ENCODE assay signal across 12 mouse cellular contexts in the genomic region with DNA sequence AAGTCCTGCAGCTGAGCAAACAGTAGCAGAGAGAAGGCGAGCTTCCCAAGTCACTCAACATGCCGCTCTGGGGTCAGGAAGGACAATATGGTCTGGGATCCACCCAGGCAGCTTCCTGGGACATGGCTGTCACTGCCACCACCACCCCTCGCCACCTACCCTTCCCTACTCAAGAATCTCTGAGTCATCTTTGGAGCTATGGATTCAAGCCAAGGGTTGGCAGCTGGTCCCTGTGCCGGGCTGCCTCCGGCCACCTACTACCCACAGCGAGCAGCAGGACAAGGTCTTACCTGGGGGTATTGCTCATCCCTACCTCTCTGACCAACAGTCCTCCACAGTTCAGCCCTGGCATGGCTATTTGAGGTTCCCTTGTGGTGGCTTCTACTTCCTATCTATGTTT.
DNase-seq lines count a peak whose midpoint lies in the region; ATAC-seq and TF ChIP-seq lines count a peak whose summit lies in the region.
"Had no signal": no experiment of that assay in that cellular context is flagged by ENCODE, and none has a peak within 500 bp of the region (broad histone marks: within the 10 kb centered on the region; RNA-seq: fewer than 3 reads in every experiment).

No protein-coding gene starts in this region.

- DNase-seq in adrenal gland, adult (ENCODE audit: inconsistent age in 2 of 2, low spot score in 1 of 2) = peak; percentile 42 to 79
- no peak for DNase-seq in adrenal gland, postnatal 4 days (ENCODE audit: low spot score in 2 of 2)
- DNase-seq in right cerebral cortex, adult 2 months (ENCODE audit: low spot score in 2 of 2) = peak; percentile 16 to 17
- DNase-seq in right cerebral cortex, postnatal 14 days = no peak
- peak; percentile 94 for DNase-seq in cerebellum, adult 9-10 months
- no peak for DNase-seq in midbrain, postnatal 0 days (ENCODE audit: low spot score)
- DNase-seq: kidney, postnatal 4 days; thymus, adult 18-20 months had no signal

- no peak for TF ChIP-seq CTCF in midbrain, postnatal 0 days (IDR thresholded peaks at IDR 0.05)

- H3K27ac ChIP-seq in hindbrain, embryonic 16.5 days (ENCODE audit: low read depth, low read length) = no peak overlapping the region
- H3K27ac ChIP-seq in kidney, embryonic 16.5 days (ENCODE audit: low read length) = no peak overlapping the region
- no peak overlapping the region for H3K27ac ChIP-seq in midbrain, postnatal 0 days (ENCODE audit: low read depth, low read length)
- H3K27ac ChIP-seq: liver, embryonic 15.5 days had no signal

- H3K27me3 ChIP-seq in hindbrain, embryonic 16.5 days (replicated peaks; ENCODE audit: control insufficient read depth, insufficient read depth, low read length) = no peaks in the 10 kb centered on the region
- H3K27me3 ChIP-seq in kidney, embryonic 16.5 days (ENCODE audit: insufficient read depth, low read length) = no peaks in the 10 kb centered on the region
- no peaks in the 10 kb centered on the region for H3K27me3 ChIP-seq in midbrain, postnatal 0 days (ENCODE audit: insufficient read depth, low read length)
- H3K27me3 ChIP-seq: liver, embryonic 15.5 days had no signal

- no peak overlapping the region for H3K4me3 ChIP-seq in hindbrain, embryonic 16.5 days (ENCODE audit: low read length)
- no peak overlapping the region for H3K4me3 ChIP-seq in kidney, embryonic 16.5 days (ENCODE audit: low read length)
- H3K4me3 ChIP-seq in midbrain, postnatal 0 days (ENCODE audit: low read depth, low read length) = no peak overlapping the region
- H3K4me3 ChIP-seq: erythroblast, embryonic 14.5 days; liver, embryonic 15.5 days had no signal

- H3K9ac ChIP-seq in hindbrain, embryonic 16.5 days (ENCODE audit: low read depth, low read length) = no peak overlapping the region
- no peak overlapping the region for H3K9ac ChIP-seq in kidney, embryonic 16.5 days (replicated peaks; ENCODE audit: low read length)
- no peak overlapping the region for H3K9ac ChIP-seq in midbrain, postnatal 0 days (replicated peaks; ENCODE audit: low read length, poor library complexity, severe bottlenecking)
- H3K9ac ChIP-seq: liver, embryonic 15.5 days had no signal

- H3K9me3 ChIP-seq in hindbrain, embryonic 16.5 days (ENCODE audit: control insufficient read depth, low read length) = no peaks in the 10 kb centered on the region
- H3K9me3 ChIP-seq in kidney, embryonic 16.5 days (ENCODE audit: low read length) = no peaks in the 10 kb centered on the region
- no peaks in the 10 kb centered on the region for H3K9me3 ChIP-seq in midbrain, postnatal 0 days (ENCODE audit: low read length)
- H3K9me3 ChIP-seq: liver, embryonic 15.5 days had no signal

- H3K4me2 ChIP-seq in hindbrain, embryonic 16.5 days (ENCODE audit: low read length) = no peak overlapping the region
- no peak overlapping the region for H3K4me2 ChIP-seq in kidney, embryonic 16.5 days (replicated peaks; ENCODE audit: low read depth, low read length)
- no peak overlapping the region for H3K4me2 ChIP-seq in midbrain, postnatal 0 days (ENCODE audit: low read depth, low read length, poor library complexity, severe bottlenecking)
- H3K4me2 ChIP-seq: liver, embryonic 15.5 days had no signal

- ATAC-seq in hindbrain, embryonic 16.5 days = no peak
- no peak for ATAC-seq in kidney, embryonic 16.5 days (ENCODE audit: low FRiP score, low TSS enrichment)
- no peak for ATAC-seq in midbrain, postnatal 0 days (ENCODE audit: low FRiP score)

- no peaks in the 10 kb centered on the region for H3K4me1 ChIP-seq in hindbrain, embryonic 16.5 days (ENCODE audit: control insufficient read depth, insufficient read depth, low read depth, low read length)
- no peaks in the 10 kb centered on the region for H3K4me1 ChIP-seq in kidney, embryonic 16.5 days (ENCODE audit: insufficient read depth, low read length)
- H3K4me1 ChIP-seq in midbrain, postnatal 0 days (ENCODE audit: insufficient read depth, low read length) = no peaks in the 10 kb centered on the region
- H3K4me1 ChIP-seq: liver, embryonic 15.5 days had no signal

- WGBS in hindbrain, embryonic 16.5 days = 83% methylated on average over 6 of the region's 6 CpGs
- 80% methylated on average over 6 of the region's 6 CpGs for WGBS in kidney, embryonic 16.5 days
- whole genome bisulfite sequencing in midbrain, postnatal 0 days = 88% methylated on average over 6 of the region's 6 CpGs

- no peaks in the 10 kb centered on the region for H3K36me3 ChIP-seq in hindbrain, embryonic 16.5 days (ENCODE audit: control insufficient read depth, insufficient read depth, low read length)
- H3K36me3 ChIP-seq in kidney, embryonic 16.5 days (ENCODE audit: insufficient read depth, low read length) = no peaks in the 10 kb centered on the region
- H3K36me3 ChIP-seq in midbrain, postnatal 0 days (ENCODE audit: insufficient read depth, low read length) = no peaks in the 10 kb centered on the region
- H3K36me3 ChIP-seq: liver, embryonic 15.5 days had no signal

Comparison
In these comparisons a context has a peak if more than half of its experiments do, and no peak if none do; other contexts are left out.
1. DNase-seq: peak in adrenal gland, adult (2 of 2), right cerebral cortex, adult 2 months (2 of 2) and cerebellum, adult 9-10 months (single experiment); none in adrenal gland, postnatal 4 days (0 of 2), right cerebral cortex, postnatal 14 days (single experiment) and midbrain, postnatal 0 days (single experiment).